ENCODE assay signal across 8 mouse cellular contexts in genomic region chr1:172481540-172482280, GRCm38 (mm10). TPM values are rescaled to one million over a fixed set of nuclear protein-coding genes. Genes with fewer than 3 reads are reported as not detected.
A peak's percentile ranks its signal among the peaks of the same experiment; 100 is the strongest.
DNase-seq lines count a peak whose midpoint lies in the region; ATAC-seq lines count a peak whose summit lies in the region.

Igsf9 (plus strand) TSS chr1:172481788.

- peak; percentile 84 for DNase-seq in NIH3T3 (ENCODE audit: low read depth)
- peak; percentile 82 to 92 for DNase-seq in cerebellum, postnatal 25 days
- DNase-seq in gastrocnemius, adult 18-20 months (ENCODE audit: low spot score) = peak; percentile 76
- peak; percentile 93 to 94 for DNase-seq in layer of hippocampus, postnatal 36 days
- DNase-seq in lung, postnatal 25 days (ENCODE audit: low spot score) = peak; percentile 93
- DNase-seq in retina, embryonic 14.5 days (ENCODE audit: low spot score) = peak; percentile 96
- peak; percentile 95 to 98 for DNase-seq in thymus, postnatal 36 days

- H3K27me3 ChIP-seq in hindbrain, embryonic 15.5 days = 0 out of 2 replicates have a peak, but pooled peaks cover 4% of the 10 kb centered on the region

- peak within 1 kb of the TSS; percentile 14 for H3K27ac ChIP-seq in hindbrain, embryonic 15.5 days (replicated peaks)

- H3K4me3 ChIP-seq in hindbrain, embryonic 15.5 days = peak within 1 kb of the TSS; percentile 53

- no peaks in the 10 kb centered on the region for H3K9me3 ChIP-seq in hindbrain, embryonic 15.5 days

- WGBS in hindbrain, embryonic 15.5 days = under 1% methylated on average over 38 of the region's 38 CpGs

- peaks cover 52% of the 10 kb centered on the region for H3K4me1 ChIP-seq in hindbrain, embryonic 15.5 days (replicated peaks)

- H3K9ac ChIP-seq in hindbrain, embryonic 15.5 days = peak within 1 kb of the TSS; percentile 57

- peak within 1 kb of the TSS; percentile 86 for H3K4me2 ChIP-seq in hindbrain, embryonic 15.5 days

- H3K36me3 ChIP-seq in hindbrain, embryonic 15.5 days = no peaks in the 10 kb centered on the region

- ATAC-seq in hindbrain, embryonic 15.5 days (ENCODE audit: low FRiP score, low read depth) = peak; percentile 93

RNA-seq across cellular contexts. Expression of gene Igsf9, which starts in this region (rescaled TPM):
- total RNA-seq in gastrocnemius, adult 18-20 months (2021) = under 1 TPM in 1 of 2 experiments, not detected in 1; 0.19 TPM
- polyA plus RNA-seq in hindbrain, embryonic 15.5 days (2015; fragmentation: Nextera tagmentation; extraction: Ambion mirVana) = 45.7 and 49.3 TPM in 2 replicates
- total RNA-seq in layer of hippocampus, postnatal 36 days (2021) = 10 to 100 TPM in 1 of 2 experiments, 1 to 10 TPM in 1; 8.0 to 10.7 TPM

Comparison
In these comparisons a context has a peak if more than half of its experiments do, and no peak if none do; other contexts are left out.
1. Peak in every context shown above with its lines: DNase-seq, ATAC-seq, H3K4me3 ChIP-seq and H3K27ac ChIP-seq.
2. RNA of gene Igsf9 (total RNA-seq): 8.0 to 10.7 TPM in layer of hippocampus, postnatal 36 days; 0.19 TPM in gastrocnemius, adult 18-20 months; every median in the first group is over 4 times any median in the second.
3. Peak in DNase-seq in gastrocnemius, adult 18-20 months; RNA of the gene not detected or under 1 TPM.